Mouse (Mus musculus) MEL (cell line): ENCODE measurements at regions not wholly inside any gene's neighbourhood (a gene's known extent, or its start where the extent isn't known, plus 50 kb on each side); places are given as distances from the start of the nearest gene placed in this dataset.

ENCODE experiments used
- DNase-seq: peaks from one replicate; pipeline ENCODE4 v3.0.0; 2011; ENCODE audit warnings: low read depth, low spot score
- H3K27ac ChIP-seq: 2 replicates; pipeline ENCODE4 v1.5.1; 2012; ENCODE audit warnings: low read depth, mild to moderate bottlenecking, control low read depth, low read length, moderate library complexity; ENCODE audit not compliant: control insufficient read depth
- H3K27me3 ChIP-seq, 2 experiments: fragments of 150-350 bp in 1 of 2; sonication (generic) in 1 of 2; 2 replicates each; pipeline ENCODE4 v1.6.1; 2012; ENCODE audit warnings: low read length in 2 of 2, mild to moderate bottlenecking in 2 of 2, improper control_type of control experiment in 1 of 2, moderate library complexity in 1 of 2; ENCODE audit not compliant: insufficient read depth in 2 of 2, control insufficient read depth in 1 of 2
- H3K36me3 ChIP-seq, 2 experiments: 2 replicates each; pipeline ENCODE4 v1.6.1; 2012 to 2014; ENCODE audit warnings: low read length in 2 of 2, improper control_type of control experiment in 1 of 2, inconsistent platforms in 1 of 2, mild to moderate bottlenecking in 1 of 2; ENCODE audit not compliant: insufficient read depth in 2 of 2, control insufficient read depth in 1 of 2
- H3K4me1 ChIP-seq, 2 experiments: fragments of 150-350 bp in 1 of 2; sonication (generic) in 1 of 2; 2 replicates each; pipeline ENCODE4 v1.6.1; 2012; ENCODE audit warnings: low read length in 2 of 2, improper control_type of control experiment in 1 of 2, mild to moderate bottlenecking in 1 of 2; ENCODE audit not compliant: insufficient read depth in 2 of 2, control insufficient read depth in 1 of 2
- H3K4me3 ChIP-seq, 2 experiments: fragments of 150-350 bp in 1 of 2; sonication (generic) in 1 of 2; 2 replicates each; pipeline ENCODE4 v1.5.1; 2012; ENCODE audit warnings: low read depth in 2 of 2, low read length in 2 of 2, mild to moderate bottlenecking in 2 of 2, moderate library complexity in 2 of 2, control low read depth in 1 of 2, improper control_type of control experiment in 1 of 2; ENCODE audit not compliant: control insufficient read depth in 1 of 2, insufficient read depth in 1 of 2
- H3K79me2 ChIP-seq: 2 replicates; pipeline ENCODE4 v1.6.1; 2012; ENCODE audit warnings: mild to moderate bottlenecking, low read length, moderate library complexity; ENCODE audit not compliant: control insufficient read depth, poor library complexity, insufficient read depth
- H3K9ac ChIP-seq: 2 replicates; pipeline ENCODE4 v1.6.1; 2012; ENCODE audit warnings: low read depth, mild to moderate bottlenecking, control low read depth, low read length, moderate library complexity; ENCODE audit not compliant: control insufficient read depth, poor library complexity, severe bottlenecking
- H3K9me3 ChIP-seq: fragments of 150-350 bp; sonication (generic); replicated peaks from 2 replicates; pipeline ENCODE4 v1.6.1; 2012; ENCODE audit warnings: mild to moderate bottlenecking, low read length, improper control_type of control experiment, moderate library complexity; ENCODE audit not compliant: insufficient read depth
- BHLHE40 ChIP-seq: IDR thresholded peaks from 2 replicates; pipeline ENCODE4 v1.6.1; 2012; ENCODE audit warnings: low read depth, mild to moderate bottlenecking, inconsistent platforms, low read length, improper control_type of control experiment, borderline replicate concordance
- GABPA ChIP-seq: IDR thresholded peaks from 2 replicates; pipeline ENCODE4 v1.6.1; 2012; ENCODE audit warnings: low read depth, mild to moderate bottlenecking, inconsistent platforms, low read length, improper control_type of control experiment, moderate library complexity
- HCFC1 ChIP-seq: IDR thresholded peaks from 2 replicates; pipeline ENCODE4 v1.6.1; 2012; ENCODE audit warnings: low read depth, mild to moderate bottlenecking, inconsistent platforms, low read length, improper control_type of control experiment, moderate library complexity
- MAFK ChIP-seq: IDR thresholded peaks from 2 replicates; pipeline ENCODE4 v1.6.1; 2011; ENCODE audit warnings: low read depth, mild to moderate bottlenecking, low read length, improper control_type of control experiment, borderline replicate concordance
- MAZ ChIP-seq: IDR thresholded peaks from 2 replicates; pipeline ENCODE4 v1.6.1; 2012; ENCODE audit warnings: low read depth, mild to moderate bottlenecking, inconsistent platforms, low read length, improper control_type of control experiment
- MEF2A ChIP-seq: IDR thresholded peaks from 2 replicates; pipeline ENCODE4 v1.6.1; 2014; ENCODE audit warnings: low read depth, mild to moderate bottlenecking, inconsistent platforms, low read length, improper control_type of control experiment; ENCODE audit not compliant: poor library complexity, insufficient replicate concordance, severe bottlenecking; ENCODE audit errors: extremely low read depth
- MYB ChIP-seq: IDR thresholded peaks from 2 replicates; pipeline ENCODE4 v1.6.1; 2011; ENCODE audit warnings: mild to moderate bottlenecking, low read depth, low read length, improper control_type of control experiment
- MYC ChIP-seq: IDR thresholded peaks from 2 replicates; pipeline ENCODE4 v1.6.1; 2011; ENCODE audit warnings: low read depth, mild to moderate bottlenecking, low read length, improper control_type of control experiment, moderate library complexity
- RCOR1 ChIP-seq: IDR thresholded peaks from 2 replicates; pipeline ENCODE4 v1.6.1; 2012; ENCODE audit warnings: low read depth, mild to moderate bottlenecking, inconsistent platforms, low read length, improper control_type of control experiment
- SIN3A ChIP-seq: IDR thresholded peaks from 2 replicates; pipeline ENCODE4 v1.6.1; 2012; ENCODE audit warnings: low read length, improper control_type of control experiment, inconsistent platforms
- TBP ChIP-seq: IDR thresholded peaks from 2 replicates; pipeline ENCODE4 v1.8.0; 2011; ENCODE audit warnings: low read depth, low read length, improper control_type of control experiment
- TCF12 ChIP-seq: IDR thresholded peaks from 2 replicates; pipeline ENCODE4 v1.6.1; 2014; ENCODE audit warnings: low read depth, mild to moderate bottlenecking, inconsistent platforms, low read length, improper control_type of control experiment, moderate library complexity
- ZC3H11A ChIP-seq: IDR thresholded peaks from 2 replicates; pipeline ENCODE4 v1.6.1; 2012; ENCODE audit warnings: low read depth, mild to moderate bottlenecking, inconsistent platforms, low read length, improper control_type of control experiment
- ZKSCAN1 ChIP-seq: IDR thresholded peaks from 2 replicates; pipeline ENCODE4 v1.6.1; 2012; ENCODE audit warnings: low read depth, mild to moderate bottlenecking, inconsistent platforms, low read length, improper control_type of control experiment, moderate library complexity
- ZNF384 ChIP-seq: IDR thresholded peaks from 2 replicates; pipeline ENCODE4 v1.6.1; 2012; ENCODE audit warnings: low read depth, mild to moderate bottlenecking, inconsistent platforms, low read length, improper control_type of control experiment

- Histone ChIP-seq H3K9me3 (no peaks in the 10 kb centered on the region), H3K4me1 (no peaks in the 10 kb centered on the region), H3K4me3 (no peak overlapping the region), H3K27me3 (no peaks in the 10 kb centered on the region), H3K36me3 (no peaks in the 10 kb centered on the region), H3K27ac (no peak overlapping the region), H3K79me2 (no peaks in the 10 kb centered on the region), H3K9ac (no peak overlapping the region)
- no peak for TF ChIP-seq MYC
- no peak for DNase-seq
Observed at GRCm38 (mm10) chr10:96724436-96725175, 107.8 kb downstream of the Btg1 start.

GRCm38 (mm10) chr10:96726801-96727780 lies 110.3 kb downstream of the Btg1 start:
- Histone ChIP-seq H3K4me1 (no peaks in the 10 kb centered on the region), H3K79me2 (no peaks in the 10 kb centered on the region), H3K9ac (no peak overlapping the region), H3K4me3 (no peak overlapping the region), H3K27me3 (no peaks in the 10 kb centered on the region), H3K9me3 (no peaks in the 10 kb centered on the region), H3K36me3 (no peaks in the 10 kb centered on the region)
- DNase-seq = no peak
- TF ChIP-seq SIN3A = no peak
- no peak for TF ChIP-seq MAFK
- no peak for TF ChIP-seq ZKSCAN1
- TF ChIP-seq RCOR1 = no peak
- TF ChIP-seq TBP = no peak
- TF ChIP-seq, all 39 proteins: peak for 0
- H3K27ac ChIP-seq = no peak overlapping the region

- no peaks in the 10 kb centered on the region for H3K36me3 ChIP-seq
- no peak overlapping the region for H3K9ac ChIP-seq
- H3K4me1 ChIP-seq = no peaks in the 10 kb centered on the region
- TF ChIP-seq MAFK (no peak), MAZ (no peak), BHLHE40 (no peak), HCFC1 (no peak), TCF12 (no peak), RCOR1 (no peak), GABPA (no peak), MYB (no peak), ZNF384 (no peak), MEF2A (no peak), ZC3H11A (no peak)
- TF ChIP-seq, all 39 proteins: peak for 0
- H3K4me3 ChIP-seq = no peak overlapping the region
- H3K79me2 ChIP-seq = no peaks in the 10 kb centered on the region
- H3K27ac ChIP-seq = no peak overlapping the region
- no peaks in the 10 kb centered on the region for H3K27me3 ChIP-seq
- no peak for DNase-seq
- no peaks in the 10 kb centered on the region for H3K9me3 ChIP-seq
Observed at GRCm38 (mm10) chr10:96733581-96733980, 116.8 kb downstream of the Btg1 start.
